Mouse (Mus musculus): ENCODE measurements around the gene Olfr1312. TPM values are rescaled to one million over a fixed set of nuclear protein-coding genes. Genes with fewer than 3 reads are reported as not detected.
"Not testable (repeated sequence)": the region's sequence is repeated elsewhere in the genome, so short reads cannot be mapped to it uniquely, and the experiment has no call there.

The Olfr1312 gene
- total RNA-seq (2021) = not detected

GRCm38 (mm10) chr2:112050138-112050537, at the start of gene Olfr1312:
Gene Olfr1312 (minus strand): TSS chr2:112050238.
- intact Hi-C loops (cut with DNase I) = no loop called here
- no peak for DNase-seq

- intact Hi-C loops (cut with DNase I) = no loop called here
- no peak for DNase-seq
Measured at GRCm38 (mm10) chr2:112096681-112097080, 46.6 kb upstream of the Olfr1312 start, which contains the start of gene Olfr1314. Gene Olfr1314 (minus strand): TSS chr2:112096781.

- intact Hi-C loops (cut with DNase I) = no loop called here
Measured at GRCm38 (mm10) chr2:112077743-112078142, 27.7 kb upstream of the Olfr1312 start, which contains the start of gene Olfr1313. Gene Olfr1313 (minus strand): TSS chr2:112077843.

GRCm38 (mm10) chr2:112026971-112027370, 23.1 kb downstream of the Olfr1312 start:
- DNase-seq; intact Hi-C loops (cut with DNase I): not testable (repeated sequence)

More at GRCm38 (mm10) chr2:112077743-112078142, 27.7 kb upstream of the Olfr1312 start, which contains the start of gene Olfr1313:
- DNase-seq = no peak

GRCm38 (mm10) chr2:112024312-112024711, 25.7 kb downstream of the Olfr1312 start, which contains the start of gene Olfr1311:
Gene Olfr1311 (minus strand): TSS chr2:112024412.
- intact Hi-C loops (cut with DNase I) = no loop called here
- DNase-seq = no peak

GRCm38 (mm10) chr2:112014900-112015299, 35.1 kb downstream of the Olfr1312 start:
- intact Hi-C loops (cut with DNase I) = no loop called here
- DNase-seq = no peak

- intact Hi-C loops (cut with DNase I) = no loop called here
Measured at GRCm38 (mm10) chr2:112012608-112013007, 37.4 kb downstream of the Olfr1312 start, which contains the start of gene Olfr1310. Gene Olfr1310 (minus strand): TSS chr2:112012708.

GRCm38 (mm10) chr2:111990181-111990580, 59.9 kb downstream of the Olfr1312 start, which contains the start of gene Olfr1309:
Gene Olfr1309 (minus strand): TSS chr2:111990281.
- intact Hi-C loops (cut with DNase I) = no loop called here

More at GRCm38 (mm10) chr2:112012608-112013007, 37.4 kb downstream of the Olfr1312 start, which contains the start of gene Olfr1310:
- no peak for DNase-seq

More at GRCm38 (mm10) chr2:111990181-111990580, 59.9 kb downstream of the Olfr1312 start, which contains the start of gene Olfr1309:
- no peak for DNase-seq

Other genes with a start within 250 kb of the Olfr1312 start
- gene Olfr1303, start 229.9 kb downstream of the Olfr1312 start, total RNA-seq (2021) = not detected
- gene Olfr1305, start 173.1 kb downstream of the Olfr1312 start, total RNA-seq (2021) = not detected
- not detected for gene Olfr1306, start 134.0 kb downstream of the Olfr1312 start, total RNA-seq (2021)
- under 1 TPM; 0.03 TPM for gene Olfr1307, start 100.8 kb downstream of the Olfr1312 start, total RNA-seq (2021)
- gene Olfr1308, start 85.3 kb downstream of the Olfr1312 start, total RNA-seq (2021) = not detected
- gene Olfr1309, start 60.0 kb downstream of the Olfr1312 start, total RNA-seq (2021) = not detected
- gene Olfr1310, start 37.5 kb downstream of the Olfr1312 start, total RNA-seq (2021) = not detected
- not detected for gene Olfr1311, start 25.8 kb downstream of the Olfr1312 start, total RNA-seq (2021)
- not detected for gene Olfr1313, start 27.6 kb upstream of the Olfr1312 start, total RNA-seq (2021)
- gene Olfr1314, start 46.5 kb upstream of the Olfr1312 start, total RNA-seq (2021) = not detected
- gene Olfr1315-ps1, start 65.2 kb upstream of the Olfr1312 start, total RNA-seq (2021) = not detected
- gene Olfr1316, start 84.7 kb upstream of the Olfr1312 start, total RNA-seq (2021) = not detected
- not detected for gene Olfr1317, start 90.1 kb upstream of the Olfr1312 start, total RNA-seq (2021)
- not detected for gene Olfr1318, start 104.0 kb upstream of the Olfr1312 start, total RNA-seq (2021)
- gene Lpcat4, start 189.2 kb upstream of the Olfr1312 start, total RNA-seq (2021) = 1 to 10 TPM; 2.3 to 2.5 TPM
- gene Nutm1, start 209.1 kb upstream of the Olfr1312 start, total RNA-seq (2021) = not detected
- gene Nop10, start 211.7 kb upstream of the Olfr1312 start, total RNA-seq (2021) = 10 to 100 TPM; 61.8 to 62.8 TPM
- 10 to 100 TPM; 36.0 to 39.9 TPM for gene Slc12a6, start 215.6 kb upstream of the Olfr1312 start, total RNA-seq (2021)
- 1 to 10 TPM in 1 of 2 experiments, under 1 TPM in 1; 0.89 to 1.6 TPM for gene Gm21985, start 216.1 kb upstream of the Olfr1312 start, total RNA-seq (2021)

All from heart, postnatal 36 days (tissue).